Mouse (Mus musculus) hindbrain, embryonic 11.5 days (tissue): ENCODE measurements at regions not wholly inside any gene's neighbourhood (a gene's known extent, or its start where the extent isn't known, plus 50 kb on each side); places are given as distances from the start of the nearest gene placed in this dataset.
A peak's percentile ranks its signal among the peaks of the same experiment; 100 is the strongest.

ENCODE experiments used
- ATAC-seq: fragments of 200-750 bp; cut with Nextera tagmentation; 2 replicates; pipeline ENCODE4 v1.8.0; 2017; ENCODE audit warnings: mild to moderate bottlenecking, moderate TSS enrichment, moderate library complexity; ENCODE audit not compliant: low FRiP score
- DNase-seq: peaks from one replicate; pipeline ENCODE4 v3.0.0-alpha.2; 2015; ENCODE audit warnings: low spot score
- H3K27ac ChIP-seq: fragments of 300-500 bp; sonication (generic); 2 replicates; pipeline ENCODE4 v1.5.1; 2014; ENCODE audit warnings: mild to moderate bottlenecking, low read depth, low read length
- H3K27me3 ChIP-seq: fragments of 300-500 bp; sonication (generic); 2 replicates; pipeline ENCODE4 v1.6.1; 2014; ENCODE audit warnings: mild to moderate bottlenecking, low read length, moderate library complexity, mixed read lengths; ENCODE audit not compliant: control insufficient read depth, insufficient read depth
- H3K36me3 ChIP-seq: fragments of 300-500 bp; sonication (generic); 2 replicates; pipeline ENCODE4 v1.6.1; 2014; ENCODE audit warnings: mild to moderate bottlenecking, low read length, moderate library complexity, mixed read lengths; ENCODE audit not compliant: control insufficient read depth, insufficient read depth
- H3K4me1 ChIP-seq: fragments of 300-500 bp; sonication (generic); replicated peaks from 2 replicates; pipeline ENCODE4 v1.6.1; 2014; ENCODE audit warnings: low read length, mixed read lengths; ENCODE audit not compliant: control insufficient read depth, insufficient read depth
- H3K4me2 ChIP-seq: fragments of 300-500 bp; sonication (generic); replicated peaks from 2 replicates; pipeline ENCODE4 v1.6.1; 2014; ENCODE audit warnings: mild to moderate bottlenecking, low read depth, low read length
- H3K4me3 ChIP-seq: fragments of 300-500 bp; sonication (generic); 2 replicates; pipeline ENCODE4 v1.5.1; 2014; ENCODE audit warnings: low read depth, low read length
- H3K9ac ChIP-seq: fragments of 300-500 bp; sonication (generic); 2 replicates; pipeline ENCODE4 v1.6.1; 2014; ENCODE audit warnings: low read depth, low read length
- H3K9me3 ChIP-seq: fragments of 300-500 bp; sonication (generic); 2 replicates; pipeline ENCODE4 v1.6.1; 2016; ENCODE audit warnings: low read length; ENCODE audit not compliant: control insufficient read depth
- WGBS: fragments of 180-500 bp; shearing (Covaris S2); extraction: QIAGEN DNeasy Blood & Tissue Kit; methylation state at CpG from one replicate; pipeline ENCODE4 v1.1.7; 2014; 5-methylcytosine and 5-hydroxymethylcytosine counted together

DNA sequence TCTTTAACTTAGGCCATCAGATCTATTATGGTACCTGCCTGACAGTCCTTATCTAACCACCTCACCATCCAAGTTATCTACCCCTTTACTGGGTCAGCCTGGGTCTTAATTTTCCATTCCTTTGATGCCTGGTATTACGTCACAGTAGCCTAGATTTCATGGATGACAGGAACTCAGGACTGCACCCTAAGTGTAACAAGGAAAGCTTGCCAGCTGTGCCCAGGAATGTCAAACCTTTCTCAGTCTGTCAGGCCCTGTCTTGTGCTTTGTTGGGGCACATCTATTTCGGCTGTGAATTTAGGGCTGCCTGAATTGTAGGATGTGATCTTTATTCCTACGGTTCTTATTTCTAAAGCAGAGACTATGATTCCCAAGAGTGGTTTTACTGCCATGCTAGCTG is 94.6 kb upstream of the Arhgap5 start:
- 86% methylated on average over 3 of the region's 3 CpGs for WGBS
- no peak overlapping the region for H3K4me2 ChIP-seq
- ATAC-seq (no peak), DNase-seq (no peak)
- no peaks in the 10 kb centered on the region for H3K9me3 ChIP-seq
- no peak overlapping the region for H3K27ac ChIP-seq
- no peaks in the 10 kb centered on the region for H3K27me3 ChIP-seq
- no peaks in the 10 kb centered on the region for H3K4me1 ChIP-seq
- H3K4me3 ChIP-seq, result no peak overlapping the region
- no peaks in the 10 kb centered on the region for H3K36me3 ChIP-seq
- no peak overlapping the region for H3K9ac ChIP-seq

DNA sequence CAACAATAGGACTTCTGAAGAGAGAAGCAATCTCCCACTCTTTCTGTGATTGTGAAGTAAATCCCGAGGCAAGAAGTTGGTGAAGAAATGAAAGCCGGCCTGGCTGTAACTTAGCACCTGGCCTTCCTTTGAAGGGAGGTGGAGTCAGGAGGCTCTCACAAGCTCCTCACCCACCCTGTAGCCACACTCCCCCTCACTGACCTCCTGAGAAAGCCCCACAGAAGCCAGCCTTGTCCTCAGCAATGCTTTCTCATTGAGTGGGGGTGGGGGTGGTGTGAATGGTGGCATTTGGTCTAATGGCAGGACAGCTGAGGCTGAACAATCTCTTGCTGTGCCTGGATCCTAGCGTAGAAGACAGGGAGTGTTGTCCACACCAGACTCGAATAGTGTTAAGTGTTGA is 91.6 kb upstream of the Arhgap5 start:
- WGBS, result 64% methylated on average over 4 of the region's 4 CpGs
- Histone ChIP-seq H3K36me3 (no peaks in the 10 kb centered on the region), H3K4me1 (no peaks in the 10 kb centered on the region), H3K27me3 (no peaks in the 10 kb centered on the region), H3K27ac (no peak overlapping the region), H3K9ac (no peak overlapping the region), H3K4me3 (no peak overlapping the region), H3K4me2 (no peak overlapping the region), H3K9me3 (no peaks in the 10 kb centered on the region)
- DNase-seq (no peak), ATAC-seq (no peak)

DNA sequence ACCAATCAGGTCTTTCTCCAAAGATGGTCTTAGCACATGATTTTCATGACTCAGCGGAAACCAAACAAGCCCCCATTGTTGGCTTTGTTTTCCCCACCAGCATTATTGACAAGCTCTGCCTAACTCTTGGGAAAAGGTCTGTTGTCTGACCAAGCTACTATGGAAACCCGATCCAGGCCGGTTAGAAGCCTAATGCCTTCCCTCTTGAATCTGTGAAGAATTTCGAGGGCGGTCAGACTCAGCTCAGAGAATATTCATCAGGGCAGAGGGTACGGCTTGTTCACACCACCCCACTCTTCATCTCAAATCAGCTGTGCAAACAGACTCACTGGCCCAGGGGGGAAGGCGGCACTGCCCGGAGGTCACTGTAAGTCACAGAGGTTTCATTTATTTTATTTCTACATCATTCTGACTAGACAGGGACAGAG is 90.7 kb upstream of the Arhgap5 start:
- Histone ChIP-seq H3K9me3 (no peaks in the 10 kb centered on the region), H3K9ac (0 out of 2 replicates have a peak overlapping the region, but pooled peaks have one; percentile 11), H3K27ac (peak overlapping the region; percentile 53; the same call in 1 of the 2 replicates), H3K4me3 (no peak overlapping the region), H3K4me1 (no peaks in the 10 kb centered on the region), H3K27me3 (no peaks in the 10 kb centered on the region), H3K36me3 (no peaks in the 10 kb centered on the region), H3K4me2 (no peak overlapping the region)
- DNase-seq (peak; percentile 74), ATAC-seq (peak; percentile 64)
- 10% methylated on average over 8 of the region's 8 CpGs for WGBS

GRCm38 (mm10) chr12:52422729-52423128 is 81.0 kb upstream of the Arhgap5 start:
- Histone ChIP-seq H3K4me1 (no peaks in the 10 kb centered on the region), H3K36me3 (no peaks in the 10 kb centered on the region), H3K27me3 (no peaks in the 10 kb centered on the region), H3K27ac (no peak overlapping the region), H3K4me2 (no peak overlapping the region), H3K4me3 (no peak overlapping the region), H3K9ac (no peak overlapping the region), H3K9me3 (no peaks in the 10 kb centered on the region)
- WGBS, result 96% methylated on average over 1 of the region's 1 CpGs
- DNase-seq (no peak), ATAC-seq (no peak)

- no peaks in the 10 kb centered on the region for H3K9me3 ChIP-seq
- ATAC-seq (no peak), DNase-seq (no peak)
- 87% methylated on average over 3 of the region's 3 CpGs for WGBS
- no peak overlapping the region for H3K27ac ChIP-seq
- H3K9ac ChIP-seq, result no peak overlapping the region
- no peaks in the 10 kb centered on the region for H3K36me3 ChIP-seq
- no peaks in the 10 kb centered on the region for H3K27me3 ChIP-seq
- no peaks in the 10 kb centered on the region for H3K4me1 ChIP-seq
- no peak overlapping the region for H3K4me2 ChIP-seq
- no peak overlapping the region for H3K4me3 ChIP-seq
These were observed 79.3 kb upstream of the Arhgap5 start for GRCm38 (mm10) chr12:52424336-52425034.

DNA sequence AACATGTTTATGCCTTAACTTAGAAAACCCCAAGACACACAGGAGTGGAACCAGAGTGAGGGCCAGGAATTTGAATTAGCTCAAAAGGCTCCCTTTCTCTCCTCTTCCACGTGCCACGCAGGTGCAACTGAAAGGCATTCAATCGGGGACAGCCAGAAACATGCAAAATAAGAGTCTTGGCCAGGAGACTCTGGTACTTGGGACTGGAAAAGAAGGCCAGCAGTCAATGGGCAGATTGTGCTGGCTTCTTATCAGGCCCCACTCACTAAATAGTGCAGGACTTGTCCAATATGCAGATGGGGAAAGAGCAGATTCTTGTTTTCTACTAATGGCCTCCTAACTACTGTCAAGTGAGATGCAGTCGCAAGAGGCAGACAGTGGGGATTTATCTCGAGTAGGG is 73.8 kb upstream of the Arhgap5 start:
- no peak for DNase-seq
- Histone ChIP-seq H3K9me3 (no peaks in the 10 kb centered on the region), H3K27ac (no peak overlapping the region), H3K4me2 (no peak overlapping the region), H3K36me3 (no peaks in the 10 kb centered on the region), H3K4me1 (0 out of 2 replicates have a peak, but pooled peaks cover 2% of the 10 kb centered on the region), H3K4me3 (no peak overlapping the region), H3K9ac (no peak overlapping the region), H3K27me3 (no peaks in the 10 kb centered on the region)
- WGBS, result 86% methylated on average over 5 of the region's 5 CpGs
- no peak for ATAC-seq

- 94% methylated on average over 3 of the region's 3 CpGs for WGBS
- H3K4me3 ChIP-seq, result no peak overlapping the region
- H3K4me1 ChIP-seq, result 0 out of 2 replicates have a peak, but pooled peaks cover 5% of the 10 kb centered on the region
- ATAC-seq, result no peak
- H3K27me3 ChIP-seq, result no peaks in the 10 kb centered on the region
- no peak overlapping the region for H3K27ac ChIP-seq
- H3K9me3 ChIP-seq, result no peaks in the 10 kb centered on the region
- no peaks in the 10 kb centered on the region for H3K36me3 ChIP-seq
- H3K4me2 ChIP-seq, result no peak overlapping the region
- DNase-seq, result no peak
- no peak overlapping the region for H3K9ac ChIP-seq
These were observed 71.8 kb upstream of the Arhgap5 start for GRCm38 (mm10) chr12:52431933-52432332.

GRCm38 (mm10) chr12:52434021-52434420 is 69.8 kb upstream of the Arhgap5 start:
- no peak for DNase-seq
- ATAC-seq, result no peak
- Histone ChIP-seq H3K4me2 (no peak overlapping the region), H3K9ac (no peak overlapping the region), H3K27ac (no peak overlapping the region), H3K9me3 (no peaks in the 10 kb centered on the region), H3K36me3 (no peaks in the 10 kb centered on the region), H3K4me3 (no peak overlapping the region), H3K4me1 (0 out of 2 replicates have a peak, but pooled peaks cover 5% of the 10 kb centered on the region), H3K27me3 (no peaks in the 10 kb centered on the region)
- WGBS, result 83% methylated on average over 2 of the region's 2 CpGs

DNA sequence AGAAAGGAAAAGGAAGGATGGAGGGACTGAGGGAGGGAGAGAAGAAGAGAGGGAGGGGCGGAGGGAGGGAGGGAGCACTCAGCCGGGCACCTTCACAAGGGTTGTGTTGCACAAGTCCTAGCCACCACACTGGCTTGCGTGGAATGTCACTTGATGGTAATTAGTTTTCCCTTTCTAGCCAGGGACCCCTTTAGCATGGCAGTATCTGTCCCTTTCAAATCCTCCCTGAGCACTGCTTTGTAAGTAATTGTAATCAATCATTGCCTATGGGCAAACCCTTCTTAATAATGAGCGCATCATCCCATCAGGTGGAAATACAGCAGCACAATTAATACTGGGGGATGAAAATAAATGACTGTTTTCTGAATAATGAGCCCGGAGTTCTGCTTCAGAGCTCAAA is 68.5 kb upstream of the Arhgap5 start:
- H3K9ac ChIP-seq, result no peak overlapping the region
- DNase-seq, result no peak
- H3K36me3 ChIP-seq, result no peaks in the 10 kb centered on the region
- 0 out of 2 replicates have a peak overlapping the region, but pooled peaks have one; percentile 11 for H3K4me2 ChIP-seq
- no peaks in the 10 kb centered on the region for H3K9me3 ChIP-seq
- ATAC-seq, result peak; percentile 69
- no peak overlapping the region for H3K27ac ChIP-seq
- no peaks in the 10 kb centered on the region for H3K27me3 ChIP-seq
- H3K4me1 ChIP-seq, result 0 out of 2 replicates have a peak, but pooled peaks cover 5% of the 10 kb centered on the region
- 47% methylated on average over 5 of the region's 5 CpGs for WGBS
- H3K4me3 ChIP-seq, result no peak overlapping the region
